Mouse (Mus musculus) skeletal muscle tissue, postnatal 0 days (tissue): ENCODE measurements around the gene Scgb1b24. TPM values are rescaled to one million over a fixed set of nuclear protein-coding genes. Genes with fewer than 3 reads are reported as not detected.

Experiments used
- polyA plus RNA-seq: library from polyadenylated mRNA; unstranded; fragments of >200 nt; fragmentation: Nextera tagmentation; extraction: Ambion mirVana; gene quantifications from 2 replicates; pipeline ENCODE4 v1.2.1, GENCODE M21; 2015

The Scgb1b24 gene
- polyA plus RNA-seq = not detected in 2 replicates

GRCm38 (mm10) chr7:33743499-33743898 lies at the start of gene Scgb1b24:
Scgb1b24 (plus strand) TSS chr7:33743799.

GRCm38 (mm10) chr7:33739212-33739611 lies 4.4 kb upstream of the Scgb1b24 start, which contains the start of gene Scgb2b24:
Scgb2b24 (minus strand) TSS chr7:33739312.

Other genes starting within 250 kb of the Scgb1b24 start
- gene Scgb2b21, start 223.3 kb upstream of the Scgb1b24 start, polyA plus RNA-seq = not detected in 2 replicates
- gene Scgb2b24, start 4.5 kb upstream of the Scgb1b24 start, polyA plus RNA-seq = not detected in 2 replicates
- gene Scgb2b26, start 201.2 kb downstream of the Scgb1b24 start, polyA plus RNA-seq = not detected in 2 replicates